Mouse (Mus musculus): ENCODE data around the gene Mbd3.

The Mbd3 gene

GRCm38 (mm10) chr10:80399191-80399972 lies at the start of gene Mbd3:
TSS of gene Mbd3 (minus strand) at chr10:80399550.
- under 1% methylated on average over 82 of the region's 82 CpGs for WGBS

GRCm38 (mm10) chr10:80445898-80446601 lies 46.7 kb upstream of the Mbd3 start:
- 8% methylated on average over 26 of the region's 26 CpGs for WGBS

GRCm38 (mm10) chr10:80445052-80445451 lies 45.7 kb upstream of the Mbd3 start:
- 67% methylated on average over 1 of the region's 1 CpGs for WGBS

GRCm38 (mm10) chr10:80444339-80445045 lies 45.1 kb upstream of the Mbd3 start:
- WGBS: 40% methylated on average over 5 of the region's 5 CpGs

GRCm38 (mm10) chr10:80443575-80444278 lies 44.4 kb upstream of the Mbd3 start:
- WGBS: 88% methylated on average over 8 of the region's 8 CpGs

- WGBS: 69% methylated on average over 2 of the region's 2 CpGs
Measured at GRCm38 (mm10) chr10:80442989-80443388, 43.6 kb upstream of the Mbd3 start.

- WGBS: 71% methylated on average over 8 of the region's 8 CpGs
Measured at GRCm38 (mm10) chr10:80441598-80441997, 42.2 kb upstream of the Mbd3 start.

- WGBS: 86% methylated on average over 4 of the region's 4 CpGs
Measured at GRCm38 (mm10) chr10:80437973-80438372, 38.6 kb upstream of the Mbd3 start.

GRCm38 (mm10) chr10:80436276-80436675 lies 36.9 kb upstream of the Mbd3 start:
- WGBS: 20% methylated on average over 9 of the region's 9 CpGs

GRCm38 (mm10) chr10:80435764-80436163 lies 36.4 kb upstream of the Mbd3 start:
- WGBS: 32% methylated on average over 7 of the region's 7 CpGs

GRCm38 (mm10) chr10:80434823-80435222 lies 35.5 kb upstream of the Mbd3 start:
- WGBS: 85% methylated on average over 3 of the region's 3 CpGs

GRCm38 (mm10) chr10:80434233-80434592 lies 34.9 kb upstream of the Mbd3 start:
- WGBS: 10% methylated on average over 8 of the region's 8 CpGs

- WGBS: under 1% methylated on average over 61 of the region's 61 CpGs
Measured at GRCm38 (mm10) chr10:80433513-80434232, 34.3 kb upstream of the Mbd3 start, which contains the start of gene Tcf3. TSS of gene Tcf3 (minus strand) at chr10:80433647.

- under 1% methylated on average over 59 of the region's 60 CpGs for WGBS
Measured at GRCm38 (mm10) chr10:80432936-80433512, 33.7 kb upstream of the Mbd3 start.

- WGBS: 4% methylated on average over 4 of the region's 4 CpGs
Measured at GRCm38 (mm10) chr10:80432387-80432785, 33.0 kb upstream of the Mbd3 start.

GRCm38 (mm10) chr10:80431570-80432386 lies 32.4 kb upstream of the Mbd3 start:
- WGBS: 22% methylated on average over 16 of the region's 16 CpGs

- 52% methylated on average over 8 of the region's 8 CpGs for WGBS
Measured at GRCm38 (mm10) chr10:80430375-80430980, 31.1 kb upstream of the Mbd3 start.

- 82% methylated on average over 8 of the region's 8 CpGs for WGBS
Measured at GRCm38 (mm10) chr10:80429800-80430199, 30.4 kb upstream of the Mbd3 start.

GRCm38 (mm10) chr10:80425041-80425440 lies 25.7 kb upstream of the Mbd3 start:
- WGBS: 91% methylated on average over 3 of the region's 3 CpGs

Data from cerebral cortex, adult 2 months (tissue).